Mouse (Mus musculus): ENCODE data around the gene Bnc2.
A peak's percentile ranks its signal among the peaks of the same experiment; 100 is the strongest.

Gene Bnc2

GRCm38 (mm10) chr4:84633991-84634390 lies 41.1 kb downstream of the Bnc2 start:
- DNase-seq (ENCODE audit: low spot score in 2 of 2) = no peak

GRCm38 (mm10) chr4:84632832-84633789 lies 42.0 kb downstream of the Bnc2 start:
- DNase-seq (ENCODE audit: low spot score in 2 of 2) = no peak

DNA sequence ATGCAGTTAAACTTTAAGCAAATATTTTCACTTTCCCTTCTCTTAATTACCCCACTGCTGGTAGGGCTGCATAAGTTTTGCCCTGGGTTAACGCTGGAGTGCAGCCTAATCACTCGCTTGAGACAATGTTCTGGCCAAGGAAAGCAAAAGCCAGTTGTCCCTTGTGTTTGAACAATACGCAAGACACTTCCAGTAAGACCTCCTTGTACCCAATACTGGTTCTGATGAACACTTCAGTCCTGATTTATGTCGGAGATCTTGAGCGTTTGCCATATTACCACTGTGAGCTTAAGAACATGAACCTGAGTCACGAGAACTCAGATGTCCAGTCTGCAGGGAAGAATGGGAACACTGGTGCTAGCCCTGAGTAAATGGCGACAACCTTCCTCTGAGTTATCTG lies 47.5 kb downstream of the Bnc2 start:
- no peak for DNase-seq (ENCODE audit: low spot score in 2 of 2)

DNA sequence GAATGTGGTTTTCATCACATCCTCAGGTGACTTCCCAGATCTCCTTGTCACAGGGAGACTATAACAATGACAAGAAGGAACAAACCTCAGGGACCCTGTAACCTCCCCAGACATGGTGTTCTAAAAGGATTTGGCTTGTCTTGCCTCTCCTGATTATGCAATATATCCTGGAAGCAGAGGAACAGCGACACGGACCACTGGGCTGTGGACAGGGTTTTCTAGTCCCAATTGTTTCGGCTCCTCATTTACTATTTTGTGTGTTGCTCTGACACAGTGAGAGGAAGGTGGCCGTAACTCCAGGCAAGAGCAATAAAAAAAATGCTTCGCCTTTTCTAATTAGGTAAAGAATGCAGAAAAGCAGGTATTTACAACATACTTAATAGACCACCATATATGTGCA lies 51.8 kb downstream of the Bnc2 start:
- no peak for DNase-seq (ENCODE audit: low spot score in 2 of 2)

GRCm38 (mm10) chr4:84621785-84622184 lies 53.3 kb downstream of the Bnc2 start:
- no peak for DNase-seq (ENCODE audit: low spot score in 2 of 2)

DNA sequence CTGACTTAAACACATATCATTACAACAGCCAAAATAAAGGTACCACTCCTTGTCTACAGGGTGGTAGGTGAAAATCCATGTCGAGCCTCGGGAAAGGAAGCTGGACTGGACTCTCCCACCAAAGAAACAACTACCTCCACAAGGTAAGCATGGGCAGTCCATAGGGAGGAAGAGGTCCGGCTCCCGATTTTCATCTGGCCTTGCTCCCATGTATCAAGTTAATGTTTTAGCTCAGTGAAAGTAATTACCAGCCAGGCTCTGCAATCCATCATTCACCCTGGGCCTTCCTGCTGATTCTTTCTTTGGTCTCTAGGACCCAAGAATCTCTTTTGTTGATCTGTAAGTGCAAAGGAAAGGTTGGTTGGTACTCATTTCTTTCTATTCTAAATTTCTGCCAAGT lies 65.2 kb downstream of the Bnc2 start:
- no peak for DNase-seq (ENCODE audit: low spot score in 2 of 2)

- no peak for DNase-seq (ENCODE audit: low spot score in 2 of 2)
Measured at GRCm38 (mm10) chr4:84604461-84604860, 70.6 kb downstream of the Bnc2 start.

DNA sequence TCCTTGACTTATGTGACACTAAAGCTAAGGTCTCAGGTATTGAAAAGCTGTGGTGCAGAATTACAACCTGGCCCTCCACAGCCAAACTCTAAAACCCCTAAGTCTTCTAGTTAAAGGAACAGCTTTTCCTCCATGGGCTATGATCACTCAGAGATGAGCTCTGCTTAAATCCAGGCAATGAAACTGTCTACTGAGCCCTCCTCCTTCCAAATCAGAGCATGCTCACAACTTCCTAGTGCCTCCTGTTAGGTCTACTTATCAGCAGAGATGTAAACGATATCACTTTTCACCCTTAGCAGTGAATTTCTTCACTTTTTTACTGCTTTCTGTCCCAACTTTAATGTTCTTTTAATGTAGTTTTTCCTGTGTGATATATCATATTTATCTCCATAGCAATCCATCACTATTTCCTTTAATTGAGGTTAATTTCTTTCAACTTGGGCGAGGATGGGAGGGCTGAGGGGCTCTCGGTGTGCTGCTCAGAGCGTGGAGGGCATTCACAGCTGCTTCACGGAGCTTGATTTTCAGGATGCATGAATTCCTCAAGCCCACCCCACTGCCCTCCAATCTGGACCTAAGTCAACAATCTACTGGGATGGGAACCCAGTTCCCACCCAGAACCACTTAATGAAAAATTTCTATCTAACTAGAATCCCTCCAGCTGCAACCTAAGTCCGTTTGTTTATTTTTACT lies 94.7 kb downstream of the Bnc2 start:
- DNase-seq (ENCODE audit: low spot score in 2 of 2) = no peak

DNA sequence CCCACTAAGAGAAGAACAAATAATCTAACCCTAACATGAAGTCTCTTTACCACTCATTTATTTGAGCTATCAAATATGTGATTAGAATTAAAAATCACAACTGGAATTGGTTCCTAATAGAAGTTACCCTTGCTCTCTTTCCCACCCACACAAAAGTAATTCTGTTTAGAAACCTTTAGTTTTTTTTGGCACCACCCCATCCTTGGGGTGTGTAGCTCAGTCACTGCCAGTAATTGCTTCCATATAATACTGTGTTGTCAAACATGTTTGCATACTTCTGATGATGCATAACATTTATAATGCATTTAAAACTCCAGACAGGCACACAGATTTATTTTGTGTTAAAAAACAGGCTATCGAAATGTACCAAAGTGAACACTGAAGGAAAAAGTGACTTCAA lies 96.8 kb downstream of the Bnc2 start:
- DNase-seq (ENCODE audit: low spot score in 2 of 2) = no peak

GRCm38 (mm10) chr4:84566123-84566522 lies 109.0 kb downstream of the Bnc2 start:
- no peak for DNase-seq (ENCODE audit: low spot score in 2 of 2)

DNA sequence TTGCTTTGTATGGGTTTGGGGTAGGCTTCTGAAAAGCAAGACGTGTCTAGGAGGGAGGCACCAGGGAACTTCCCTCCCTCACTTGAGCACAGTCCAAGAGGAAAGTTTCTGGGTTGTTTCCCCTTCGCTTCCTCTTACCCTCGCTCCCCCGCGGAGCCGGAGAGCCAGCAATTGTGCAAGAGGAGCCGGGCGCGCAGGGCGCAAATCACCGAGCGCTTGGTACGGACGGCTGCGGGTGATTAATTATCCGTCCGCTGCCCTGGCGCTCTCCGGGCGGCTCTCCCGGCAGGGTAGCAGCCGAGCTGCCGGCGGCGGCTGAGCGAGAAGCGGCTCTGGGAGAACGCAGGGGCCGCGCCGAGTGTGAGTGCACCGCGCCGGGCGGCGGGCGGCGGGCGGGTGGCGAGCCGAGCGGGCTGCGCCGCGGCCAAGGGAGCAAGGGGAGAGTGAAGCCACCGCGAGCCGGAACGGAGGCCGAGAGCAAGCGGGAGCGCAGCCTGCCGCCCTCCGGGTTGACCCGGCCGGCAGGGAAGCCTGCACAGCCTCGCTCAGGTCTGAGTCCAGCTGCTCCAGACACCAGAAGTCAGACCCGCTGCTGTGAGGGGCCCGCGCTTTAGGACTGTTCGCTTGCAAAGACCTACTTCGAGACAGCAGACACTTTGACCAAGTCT lies 129.7 kb downstream of the Bnc2 start:
- peak; percentile 46 to 83 for DNase-seq (ENCODE audit: low spot score in 2 of 2)

GRCm38 (mm10) chr4:84544646-84545045 lies 130.4 kb downstream of the Bnc2 start:
- DNase-seq (ENCODE audit: low spot score in 2 of 2) = no peak

DNA sequence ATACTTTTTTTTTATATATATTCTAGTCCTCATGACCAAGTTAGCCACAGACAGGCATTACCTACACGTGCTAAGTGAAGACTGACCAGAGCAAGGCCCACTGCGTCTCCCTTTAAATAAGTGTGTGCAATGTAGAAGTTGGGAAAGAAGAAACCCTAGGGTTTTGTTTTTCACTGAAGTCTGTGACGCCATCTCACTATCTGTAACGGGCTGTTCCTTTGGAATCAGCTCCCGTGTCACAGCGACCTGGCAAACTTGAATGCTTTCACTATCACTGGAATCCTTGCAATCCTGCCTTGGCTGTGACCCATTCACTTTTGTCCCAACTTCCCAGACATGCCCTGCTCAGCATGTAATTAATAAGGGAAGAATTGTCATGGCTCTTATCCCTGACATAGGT lies 134.5 kb downstream of the Bnc2 start:
- DNase-seq (ENCODE audit: low spot score in 2 of 2) = peak in 1 of 2 experiments; percentile 62

DNA sequence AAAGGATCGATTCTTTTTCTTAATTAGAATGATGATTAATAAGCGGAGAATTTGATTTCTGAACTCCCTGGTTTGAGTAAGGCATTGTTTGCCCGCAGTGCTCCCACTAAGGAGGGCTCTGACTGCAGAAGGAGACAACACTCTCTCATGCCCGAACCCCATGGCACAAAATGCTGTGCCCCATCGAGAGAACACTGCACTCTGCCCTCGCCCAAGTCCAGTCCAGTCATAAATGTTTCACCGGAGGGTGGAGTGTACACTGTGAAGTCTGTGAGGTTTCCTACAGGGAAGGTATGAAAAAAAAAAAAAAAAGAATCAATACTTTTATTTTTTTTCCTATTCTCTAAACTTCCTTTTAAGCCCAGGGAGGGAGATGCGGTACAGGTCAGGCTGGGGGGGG lies 135.7 kb downstream of the Bnc2 start:
- no peak for DNase-seq (ENCODE audit: low spot score in 2 of 2)

DNA sequence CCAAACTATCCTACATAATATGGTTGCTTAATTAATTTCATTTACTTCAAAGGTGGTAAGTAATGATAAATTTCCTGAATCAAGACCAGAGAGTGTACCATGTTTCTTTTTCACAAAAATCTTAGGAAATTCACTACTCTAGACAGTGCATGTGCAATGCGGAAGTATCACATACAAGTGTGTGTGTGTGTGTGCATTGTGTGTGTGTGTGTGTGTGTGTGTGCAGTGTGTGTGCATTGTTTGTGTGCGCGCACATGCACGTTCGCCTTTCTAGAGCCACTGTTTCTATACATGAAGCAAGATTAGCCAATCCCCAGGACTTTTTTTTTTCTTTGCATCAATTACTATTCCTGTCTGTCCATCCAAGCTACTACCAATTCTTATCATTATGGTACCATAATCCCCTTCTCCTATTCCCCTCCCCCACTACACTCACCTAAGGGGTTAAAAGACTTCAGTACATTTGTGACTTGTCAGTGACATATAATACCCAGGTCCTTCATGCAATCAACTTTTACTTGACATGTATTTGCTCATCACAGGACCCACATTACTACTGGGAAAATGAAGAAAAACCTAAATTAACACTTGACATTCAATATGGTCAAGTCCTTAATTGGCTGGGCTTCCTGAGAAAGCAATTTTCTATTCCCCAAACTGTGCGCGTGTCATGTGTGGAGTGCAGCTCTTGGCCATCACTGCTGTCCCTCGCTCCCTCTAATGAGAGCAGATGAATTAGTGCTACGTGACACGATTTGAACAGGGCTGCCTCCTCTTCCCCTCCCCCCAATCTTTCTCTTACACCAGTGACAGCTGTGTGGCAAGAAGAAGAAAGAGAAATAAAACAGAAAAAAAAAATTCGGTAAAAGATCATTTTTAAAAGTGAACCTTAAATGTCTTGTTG lies 145.9 kb downstream of the Bnc2 start:
- DNase-seq (ENCODE audit: low spot score in 2 of 2) = no peak

GRCm38 (mm10) chr4:84528358-84528757 lies 146.7 kb downstream of the Bnc2 start:
- DNase-seq (ENCODE audit: low spot score in 2 of 2) = no peak

- no peak for DNase-seq (ENCODE audit: low spot score in 2 of 2)
Measured at GRCm38 (mm10) chr4:84527066-84527933, 147.8 kb downstream of the Bnc2 start.

GRCm38 (mm10) chr4:84523651-84524221 lies 151.3 kb downstream of the Bnc2 start:
- DNase-seq (ENCODE audit: low spot score in 2 of 2) = no peak

DNA sequence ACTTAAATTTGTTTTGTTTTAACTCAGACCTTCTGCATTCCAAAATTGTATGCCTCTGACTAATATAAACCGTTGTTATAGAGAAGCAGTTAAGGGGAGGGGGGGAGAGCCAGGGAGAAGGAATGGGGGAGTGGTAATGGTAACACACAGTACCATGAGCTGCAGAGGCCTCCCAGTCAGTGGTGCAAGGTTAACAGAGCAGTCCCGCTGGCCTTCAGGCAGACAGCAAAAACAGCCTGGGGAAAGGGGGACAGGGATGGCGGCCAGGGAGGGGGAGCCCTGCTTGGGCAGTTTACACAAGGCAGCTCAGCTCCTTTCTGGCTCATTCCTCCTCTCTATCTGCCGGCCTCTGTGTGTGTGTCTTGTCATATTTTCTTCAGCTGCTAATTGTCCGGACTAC lies 151.9 kb downstream of the Bnc2 start:
- peak in 1 of 2 experiments; percentile 38 for DNase-seq (ENCODE audit: low spot score in 2 of 2)

DNA sequence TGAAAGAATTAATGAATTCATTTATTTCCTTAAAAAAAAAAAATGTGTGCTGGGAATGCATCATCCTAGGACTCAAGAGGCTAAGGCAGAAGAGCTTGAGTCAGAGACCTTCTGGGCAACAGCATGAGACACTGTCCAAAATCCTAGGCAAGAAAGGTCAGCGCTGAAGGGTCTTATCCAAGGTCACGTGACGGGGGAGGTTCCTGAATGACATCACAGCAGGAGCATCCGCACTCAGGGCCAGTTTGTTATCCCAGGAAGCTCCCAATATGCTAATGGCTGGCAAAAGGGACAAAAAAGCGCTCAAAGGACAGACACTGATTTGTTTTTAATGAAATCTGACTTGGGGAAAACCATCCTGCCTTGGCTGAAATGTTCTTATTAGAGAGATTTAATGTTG lies 153.5 kb downstream of the Bnc2 start:
- no peak for DNase-seq (ENCODE audit: low spot score in 2 of 2)

Data from urinary bladder, postnatal 36 days (tissue).